Mouse (Mus musculus): ENCODE results near the gene Ddx59.

Gene Ddx59

DNA sequence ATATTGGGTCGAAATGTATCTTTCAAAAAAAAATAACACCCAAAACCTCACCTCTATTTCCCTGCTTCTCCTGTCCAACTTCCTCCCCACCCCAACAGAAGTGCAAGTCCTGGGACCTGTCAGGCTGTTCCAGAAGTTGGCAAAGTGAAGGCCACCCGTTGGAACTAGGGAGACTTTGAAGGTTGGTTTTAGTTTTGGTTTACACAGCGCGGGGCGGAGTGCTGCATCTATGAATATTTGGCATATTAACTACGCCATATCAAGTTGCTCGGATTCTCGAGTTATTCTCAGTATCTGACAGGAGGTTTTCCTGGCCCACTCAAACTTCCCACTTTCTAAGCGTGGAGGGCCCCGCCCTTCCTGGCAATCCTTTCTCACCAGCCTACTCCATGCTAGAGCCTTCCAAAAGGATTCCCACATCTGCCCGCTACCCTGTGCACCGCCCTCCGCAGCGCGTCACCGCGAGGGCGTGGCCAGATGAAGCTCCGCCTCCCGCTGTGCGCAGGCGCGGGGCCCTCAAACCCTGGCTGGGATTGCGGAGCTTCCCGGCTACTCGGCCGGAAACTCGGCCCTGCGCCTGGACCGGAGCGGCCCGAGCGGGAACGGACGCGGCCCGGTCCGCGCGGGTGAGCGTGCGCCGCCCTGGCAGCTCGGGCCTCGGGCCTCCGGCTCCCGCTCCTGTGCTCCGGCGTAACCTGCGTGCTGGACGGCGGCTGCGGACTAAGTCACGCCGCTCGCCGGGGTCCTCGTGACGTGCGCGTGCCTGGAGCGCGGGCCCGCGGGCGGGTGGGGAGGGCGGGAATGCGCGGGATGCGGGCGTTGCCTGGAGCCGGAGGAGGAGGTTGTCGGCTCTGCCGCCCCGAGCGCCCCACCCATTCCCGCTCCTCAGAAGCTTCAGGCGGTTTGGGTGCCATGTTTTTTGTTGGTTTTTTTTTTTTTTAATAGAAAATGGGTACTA is at the start of gene Ddx59:
TSS of gene Ddx59 (plus strand) at position 474 of the 958 bp plus-strand sequence.
- DNase-seq: peak; percentile 96 to 97

DNA sequence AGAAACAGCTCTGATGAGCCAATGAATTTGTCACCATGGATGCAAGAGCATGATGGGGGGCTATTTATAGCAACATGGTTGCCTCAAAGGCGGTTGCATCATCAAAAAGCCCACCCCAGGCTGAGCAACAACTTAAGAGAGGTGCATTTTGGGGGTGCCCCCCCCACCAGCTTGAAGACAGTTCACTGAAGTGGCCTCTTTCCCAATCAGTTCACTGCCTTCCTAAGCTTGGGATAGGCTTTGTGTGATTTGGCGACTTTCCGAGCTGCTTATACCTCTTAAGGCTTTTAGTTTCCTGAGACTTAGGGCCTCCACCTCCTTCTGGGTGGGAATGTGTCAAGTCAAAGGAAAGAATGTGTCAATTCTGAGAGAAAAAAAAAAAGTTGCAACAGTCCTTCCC is 49.1 kb upstream of the Ddx59 start:
- DNase-seq: no peak

DNA sequence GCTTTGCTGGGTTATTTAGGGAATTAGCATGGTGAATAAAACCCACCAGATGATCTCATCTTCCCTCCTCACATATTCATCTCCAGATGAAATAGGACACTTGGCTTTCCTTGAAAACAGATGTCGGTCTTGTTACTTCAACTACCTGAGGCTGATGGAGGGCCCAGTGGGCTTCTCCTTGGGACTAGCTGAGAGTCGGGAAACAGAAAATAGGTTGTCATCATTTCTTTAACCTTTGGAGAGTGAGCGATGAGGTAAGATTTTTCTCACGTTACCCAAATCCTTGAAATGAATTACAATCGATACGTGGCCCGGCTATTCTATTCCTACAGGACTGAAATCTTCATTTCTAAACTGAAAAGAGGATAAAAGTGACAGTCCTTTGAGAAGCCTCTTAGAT is 35.8 kb upstream of the Ddx59 start:
- no peak for DNase-seq

- no peak for DNase-seq
Observed at GRCm38 (mm10) chr1:136380161-136380560, 34.9 kb upstream of the Ddx59 start.

DNA sequence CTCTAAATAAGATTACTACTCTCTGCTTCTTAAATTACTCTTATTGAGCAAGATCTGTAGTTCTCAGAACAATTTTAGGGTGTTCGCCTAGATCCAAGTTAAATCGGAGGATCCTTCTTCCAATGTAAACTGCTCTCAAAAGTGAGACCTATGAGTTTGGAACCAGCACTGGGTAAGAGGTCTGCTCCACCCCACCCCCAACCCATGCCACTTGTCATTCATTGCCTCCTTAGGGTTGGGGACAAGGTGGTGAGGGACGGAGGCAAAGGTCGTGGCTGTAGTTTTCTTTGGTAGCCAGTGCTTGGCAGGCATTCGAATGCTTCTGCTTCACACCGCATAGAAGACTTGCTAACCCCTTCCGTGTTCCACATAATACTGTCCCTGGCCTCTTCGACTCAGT is 34.5 kb upstream of the Ddx59 start:
- no peak for DNase-seq

DNA sequence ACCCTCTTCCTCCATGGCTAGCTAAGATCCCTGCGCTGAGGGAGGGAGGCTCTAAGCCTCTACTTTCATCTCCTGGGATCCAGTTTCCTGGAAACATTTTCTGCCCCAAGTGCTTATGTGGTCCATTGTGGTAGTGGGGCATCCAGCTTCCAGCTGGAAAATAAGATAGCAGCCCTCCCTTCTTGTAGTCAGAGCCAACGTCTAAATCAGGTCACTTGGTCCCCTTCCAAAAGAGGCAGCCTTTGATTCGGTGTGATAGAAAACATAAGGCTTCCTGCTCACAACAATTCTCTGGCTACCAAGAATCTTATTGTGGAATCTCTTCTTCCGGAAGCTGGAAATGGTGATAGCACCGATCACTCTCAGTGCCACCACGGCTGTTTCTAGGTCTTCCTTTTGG is 33.9 kb upstream of the Ddx59 start:
- DNase-seq: peak; percentile 6 to 33

DNA sequence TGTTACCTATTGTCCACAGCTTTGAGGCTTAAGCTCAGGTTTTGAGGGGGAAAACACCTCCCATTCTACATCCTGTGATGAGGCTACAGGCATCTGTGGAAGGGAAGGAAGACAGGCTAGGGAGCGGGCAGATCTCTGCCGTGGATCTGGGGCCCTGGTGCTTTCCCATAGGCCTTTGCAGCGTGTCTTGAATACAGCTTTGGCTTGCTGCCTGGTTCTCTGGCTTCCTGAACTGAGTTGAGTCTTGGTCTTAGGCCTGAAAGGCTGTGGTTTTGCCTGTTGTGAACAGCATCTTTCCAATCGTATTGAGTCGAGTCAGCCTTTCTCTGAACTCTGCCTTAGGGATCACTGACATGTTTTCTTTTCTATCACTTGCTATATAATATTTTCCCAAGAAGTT is 33.5 kb upstream of the Ddx59 start:
- peak in 1 of 2 experiments; percentile 21 for DNase-seq

DNA sequence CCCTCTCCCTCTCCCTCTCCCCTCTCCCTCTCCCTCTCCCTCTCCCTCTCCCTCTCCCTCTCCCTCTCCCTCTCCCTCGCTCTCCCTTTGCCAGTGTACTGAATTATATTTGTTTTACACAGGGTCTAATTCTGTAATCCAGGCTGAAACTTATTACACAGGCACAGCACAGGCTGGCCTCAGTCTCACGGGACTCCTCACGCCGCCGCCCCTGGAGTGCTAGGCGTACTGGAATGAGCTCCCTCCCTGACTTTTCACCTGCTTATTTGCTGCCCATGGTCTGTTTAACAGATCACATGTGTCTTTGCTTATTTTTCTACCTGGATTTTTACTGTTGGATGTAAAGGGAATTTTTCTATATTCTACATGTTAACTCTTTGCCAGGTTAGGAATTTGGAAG is 28.2 kb upstream of the Ddx59 start:
- no peak for DNase-seq

DNA sequence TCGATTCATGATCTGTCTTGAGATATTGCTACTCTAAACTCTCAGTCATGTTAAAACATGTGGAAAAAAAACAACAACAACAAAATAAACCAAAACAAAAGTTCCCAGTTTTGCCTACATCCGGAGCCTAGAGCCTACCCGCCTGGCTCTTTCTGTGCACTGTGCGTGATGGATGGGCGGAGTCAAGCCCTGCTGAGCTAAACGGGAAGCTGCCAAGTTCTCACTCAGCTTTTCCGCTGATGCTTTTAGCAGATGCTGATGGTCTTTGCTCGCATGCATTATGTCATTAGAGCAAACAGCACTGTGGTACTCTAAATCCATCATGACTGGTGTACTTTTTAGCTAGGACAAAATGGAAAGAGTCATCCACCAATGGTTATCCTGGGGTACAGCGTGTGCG is 20.6 kb upstream of the Ddx59 start:
- no peak for DNase-seq

GRCm38 (mm10) chr1:136395073-136395472 is 20.0 kb upstream of the Ddx59 start:
- no peak for DNase-seq

- DNase-seq: no peak
Observed at GRCm38 (mm10) chr1:136401281-136401680, 13.8 kb upstream of the Ddx59 start.

GRCm38 (mm10) chr1:136409631-136410030 is 5.4 kb upstream of the Ddx59 start:
- DNase-seq: no peak

- DNase-seq: no peak
Observed at GRCm38 (mm10) chr1:136415756-136416126, 670 bp downstream of the Ddx59 start.

GRCm38 (mm10) chr1:136418393-136418792 is 3.3 kb downstream of the Ddx59 start:
- DNase-seq: no peak

DNA sequence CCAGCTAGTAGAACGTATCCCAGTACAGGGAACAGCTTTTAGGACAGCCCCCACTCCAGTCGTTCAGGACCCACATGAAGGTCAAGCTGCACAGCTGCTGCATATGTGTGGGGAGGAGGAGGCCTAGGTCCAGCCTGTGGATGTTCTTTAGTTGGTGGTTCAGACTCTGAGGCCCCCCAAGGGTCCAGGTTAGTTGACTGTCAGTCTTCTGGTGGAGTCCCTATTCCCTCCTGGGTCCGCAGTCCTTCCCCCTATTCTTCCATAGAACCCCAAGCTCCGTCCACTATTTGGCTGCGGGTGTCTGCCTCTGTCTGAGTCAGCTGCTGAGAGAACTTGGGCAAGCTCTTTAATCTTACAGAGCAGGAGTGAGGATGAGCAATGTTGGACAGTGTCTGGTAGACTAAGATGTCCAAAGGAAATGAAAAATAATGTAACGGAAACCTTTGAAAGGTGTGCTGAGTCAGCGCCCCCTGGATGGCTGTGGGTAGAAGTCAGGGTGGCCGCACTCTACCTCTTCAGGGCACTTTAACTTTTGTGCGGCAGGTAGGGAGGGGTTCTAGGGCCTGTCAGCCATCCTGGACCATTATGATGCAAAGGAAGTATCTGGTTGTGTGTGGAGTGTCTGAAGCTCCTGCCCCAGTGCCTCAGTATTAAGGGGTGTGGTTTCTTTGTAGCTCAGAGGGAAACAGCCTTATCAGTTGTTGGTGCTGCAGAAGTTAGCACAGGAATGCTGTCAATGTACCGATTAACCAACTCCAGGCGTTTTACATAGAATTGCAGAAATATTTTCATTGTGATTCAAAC is 12.3 kb downstream of the Ddx59 start:
- no peak for DNase-seq

DNA sequence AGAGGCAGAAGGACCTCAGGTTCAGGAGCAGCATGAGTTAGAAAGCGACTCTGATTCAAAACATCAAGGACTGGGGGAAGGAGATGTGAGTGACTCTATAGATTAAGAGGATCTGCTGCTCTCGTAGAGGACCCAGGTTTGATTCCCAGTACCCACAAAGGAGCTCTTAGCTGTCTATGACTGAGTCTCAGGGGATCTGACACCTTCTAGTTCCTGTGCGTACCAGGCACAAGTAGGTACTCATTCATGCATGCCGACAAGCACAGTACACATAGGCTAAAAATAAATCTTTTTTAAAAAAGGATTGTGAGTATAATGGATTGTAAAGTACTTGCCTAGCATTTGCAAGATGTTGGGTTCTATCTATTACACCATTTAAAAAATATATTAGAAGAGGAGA is 13.9 kb downstream of the Ddx59 start:
- DNase-seq: no peak

DNA sequence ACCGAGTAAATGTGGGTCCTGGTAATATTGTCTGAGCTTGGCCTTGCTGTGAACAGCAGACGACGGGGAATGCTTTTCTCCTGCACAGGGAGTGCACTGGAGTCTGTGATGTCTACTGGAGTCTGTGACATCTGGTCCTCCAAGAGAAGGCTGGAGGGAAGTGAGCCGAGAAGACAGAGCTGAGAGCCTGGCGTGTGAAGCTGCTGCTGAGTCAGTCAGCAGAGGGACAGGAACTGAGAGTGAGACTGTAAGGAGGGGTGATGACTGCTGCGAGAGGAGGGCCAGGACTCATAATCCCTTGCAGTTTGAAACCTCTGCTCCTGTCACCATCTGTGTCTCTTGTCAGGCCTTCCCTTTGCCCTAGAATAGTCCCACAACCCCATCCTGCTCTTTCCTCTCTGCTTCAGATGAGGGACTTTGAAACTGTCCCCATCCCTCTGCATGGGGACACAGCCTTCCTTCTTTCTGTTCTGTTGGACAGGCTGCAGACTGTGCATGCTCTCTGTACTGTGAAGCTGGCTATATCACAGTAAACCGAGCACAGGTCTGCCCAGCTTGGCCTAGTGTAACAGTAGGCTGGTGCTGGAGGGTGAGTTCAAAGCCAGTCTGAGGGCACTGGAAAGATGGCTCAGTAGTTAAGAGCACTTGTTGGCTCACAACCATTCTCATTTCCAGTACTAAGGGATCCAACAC is 15.2 kb downstream of the Ddx59 start:
- DNase-seq: no peak

- no peak for DNase-seq
Observed at GRCm38 (mm10) chr1:136440741-136441140, 25.7 kb downstream of the Ddx59 start.

DNA sequence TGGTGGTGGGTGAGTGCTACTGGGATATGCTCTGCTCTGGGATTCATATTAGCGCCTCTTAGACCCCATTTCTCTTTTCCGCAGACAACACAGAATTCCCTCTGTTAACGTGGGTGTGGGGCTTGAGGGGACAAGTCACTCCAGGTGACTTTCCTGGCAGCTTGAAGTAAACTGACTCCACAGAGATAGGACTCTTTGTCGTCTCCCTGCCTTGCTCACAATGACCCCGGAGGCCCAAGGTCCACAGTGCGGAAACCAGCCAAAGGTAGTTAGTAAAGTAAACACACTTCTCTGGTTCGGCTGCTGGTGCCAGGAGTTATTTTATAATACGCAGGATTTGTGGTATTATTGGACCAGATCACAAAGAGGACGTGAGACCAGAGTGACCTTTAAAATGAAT is 27.7 kb downstream of the Ddx59 start:
- no peak for DNase-seq

DNA sequence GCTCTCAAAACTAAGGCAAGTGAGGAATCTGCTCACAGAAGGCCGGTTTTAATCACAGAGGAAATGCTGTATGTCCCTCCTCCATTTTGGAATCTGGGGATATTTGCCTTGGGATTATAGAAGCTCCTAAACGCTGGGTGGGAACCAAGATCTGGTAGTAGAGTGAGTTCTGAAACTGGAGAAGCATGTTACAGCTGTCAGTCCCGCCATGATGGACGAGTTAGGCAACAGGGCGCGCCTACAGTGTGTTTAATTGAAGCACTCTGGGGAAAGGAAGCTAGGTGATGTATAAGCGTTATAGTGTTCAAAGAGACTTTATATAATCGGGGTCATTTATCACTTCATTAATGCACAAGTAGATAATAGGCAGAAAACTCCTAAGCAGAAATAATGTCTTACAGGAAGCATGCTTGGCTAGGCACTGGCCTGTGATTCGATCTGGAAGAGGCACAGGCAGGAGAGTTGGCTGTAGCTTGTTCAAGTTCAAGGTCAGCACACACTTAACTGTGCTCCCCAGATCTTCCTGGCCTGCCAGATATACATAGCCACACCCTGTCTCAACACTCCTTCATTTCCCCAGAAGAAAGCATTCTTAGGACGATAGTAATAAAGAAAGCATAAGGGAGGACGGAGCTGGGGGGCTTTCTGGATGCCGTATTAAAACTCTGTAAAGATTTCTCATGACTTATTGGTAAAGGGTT is 29.6 kb downstream of the Ddx59 start:
- DNase-seq: no peak

DNA sequence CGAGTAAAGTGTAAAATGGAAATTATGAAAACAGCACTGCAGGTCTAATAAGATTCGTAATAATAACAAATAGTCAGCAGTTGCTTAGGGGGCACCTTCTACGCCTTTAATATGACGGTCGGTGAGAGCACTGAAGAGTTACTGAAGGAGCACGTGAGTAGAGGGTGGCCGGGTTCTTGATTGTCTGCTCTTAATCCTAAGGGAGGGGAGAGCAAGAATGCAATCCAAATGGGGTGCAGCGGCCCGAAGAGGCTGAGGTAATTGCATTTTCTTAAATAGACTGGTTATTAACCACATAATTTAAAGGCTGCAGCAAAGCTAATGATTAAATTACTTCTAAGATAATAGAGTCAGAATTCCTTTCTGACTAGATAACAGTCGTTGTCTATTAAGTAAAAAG is 31.9 kb downstream of the Ddx59 start:
- no peak for DNase-seq

- DNase-seq: no peak
Observed at GRCm38 (mm10) chr1:136447338-136447737, 32.3 kb downstream of the Ddx59 start.

DNA sequence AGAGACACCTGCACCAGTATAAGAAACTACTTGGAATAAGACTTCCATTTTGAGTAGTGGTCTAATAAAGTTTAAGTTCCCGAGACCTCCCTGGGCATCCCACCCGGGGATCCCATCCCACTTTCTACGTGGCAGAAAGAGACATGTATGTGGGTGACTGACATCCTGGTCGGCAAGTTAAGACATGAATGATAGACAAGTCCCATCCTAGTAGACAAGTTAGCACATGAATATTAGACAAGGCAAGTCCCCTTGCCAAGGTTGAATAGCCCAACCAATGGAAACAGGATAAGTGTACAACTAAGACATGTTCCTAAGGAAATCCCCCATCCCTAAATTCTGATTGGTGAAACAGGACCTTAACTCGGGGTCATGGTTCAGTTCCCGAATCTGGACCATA is 34.5 kb downstream of the Ddx59 start:
- DNase-seq: no peak
